Mouse (Mus musculus) liver, adult 2 months (tissue): ENCODE results near the gene Tpm3.

Experiments
- CTCF ChIP-seq: fragments of 200-500 bp; IDR thresholded peaks from 2 replicates; pipeline ENCODE4 v1.5.1; 2011; ENCODE audit warnings: low read depth, low read length, control low read depth
- POLR2A ChIP-seq: fragments of 200-500 bp; IDR thresholded peaks from 2 replicates; pipeline ENCODE4 v1.6.1; 2011; ENCODE audit warnings: low read length, control low read depth; ENCODE audit not compliant: insufficient read depth; ENCODE audit errors: extremely low read depth

DNA sequence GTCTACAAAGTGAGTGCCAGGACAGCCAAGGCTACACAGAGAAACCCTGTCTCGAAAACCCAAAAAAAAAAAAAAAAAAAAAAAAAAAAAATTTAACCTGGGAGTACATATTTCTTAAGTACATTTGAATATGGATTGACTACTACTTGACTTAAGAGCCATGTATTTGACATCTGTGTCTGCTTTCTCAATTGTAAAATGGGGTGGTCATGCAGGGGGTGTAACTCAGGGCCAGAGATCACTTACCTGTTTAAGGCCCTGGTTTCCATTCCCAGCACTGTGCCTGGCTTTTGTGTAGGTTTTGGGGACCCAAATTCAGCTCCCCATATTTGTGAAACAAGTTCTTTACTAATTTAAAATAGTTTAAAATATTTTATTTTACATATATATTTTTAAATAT is 65.2 kb downstream of the Tpm3 start:
- TF ChIP-seq POLR2A: no peak
- TF ChIP-seq CTCF: no peak
